Mouse (Mus musculus) liver, adult 2 months (tissue): ENCODE data around the gene Gstp3. TPM values are rescaled to one million over a fixed set of nuclear protein-coding genes. Genes with fewer than 3 reads are reported as not detected.
"Not testable (repeated sequence)": the region's sequence is repeated elsewhere in the genome, so short reads cannot be mapped to it uniquely, and the experiment has no call there.

Source experiments
- DNase-seq: peaks from one replicate; pipeline ENCODE4 v3.0.0-alpha.2; 2011; ENCODE audit warnings: low read depth, low spot score; ENCODE audit errors: extremely low read depth
- H3K27ac ChIP-seq: fragments of 200-500 bp; replicated peaks from 2 replicates; pipeline ENCODE4 v1.5.1; 2012; ENCODE audit warnings: low read depth, mild to moderate bottlenecking, control low read depth, inconsistent platforms, low read length; ENCODE audit not compliant: insufficient read depth
- H3K27me3 ChIP-seq: fragments of 200-500 bp; 2 replicates; pipeline ENCODE4 v1.6.1; 2012; ENCODE audit warnings: mild to moderate bottlenecking, moderate library complexity, low read length, inconsistent platforms; ENCODE audit not compliant: control insufficient read depth, insufficient read depth
- H3K36me3 ChIP-seq: fragments of 200-500 bp; 2 replicates; pipeline ENCODE4 v1.6.1; 2012; ENCODE audit warnings: low read length, inconsistent platforms; ENCODE audit not compliant: control insufficient read depth, insufficient read depth
- H3K4me1 ChIP-seq: fragments of 200-500 bp; 2 replicates; pipeline ENCODE4 v1.6.1; 2011; ENCODE audit warnings: low read length; ENCODE audit not compliant: control insufficient read depth, insufficient read depth
- H3K4me3 ChIP-seq: fragments of 200-500 bp; 2 replicates; pipeline ENCODE4 v1.5.1; 2011; ENCODE audit warnings: low read depth, mild to moderate bottlenecking, control low read depth, low read length, moderate library complexity; ENCODE audit not compliant: insufficient read depth
- H3K79me2 ChIP-seq: fragments of 200-500 bp; 2 replicates; pipeline ENCODE4 v1.6.1; 2012; ENCODE audit warnings: inconsistent platforms, mild to moderate bottlenecking, low read length, moderate library complexity; ENCODE audit not compliant: control insufficient read depth, insufficient read depth
- H3K9ac ChIP-seq: fragments of 200-500 bp; 2 replicates; pipeline ENCODE4 v1.6.1; 2012; ENCODE audit warnings: low read depth, mild to moderate bottlenecking, control low read depth, inconsistent platforms, low read length
- CTCF ChIP-seq: fragments of 200-500 bp; IDR thresholded peaks from 2 replicates; pipeline ENCODE4 v1.5.1; 2011; ENCODE audit warnings: low read depth, low read length, control low read depth
- POLR2A ChIP-seq: fragments of 200-500 bp; IDR thresholded peaks from 2 replicates; pipeline ENCODE4 v1.6.1; 2011; ENCODE audit warnings: low read length, control low read depth; ENCODE audit not compliant: insufficient read depth; ENCODE audit errors: extremely low read depth
- WGBS: fragments of 180-500 bp; shearing (Covaris S2); methylation state at CpG from one replicate; pipeline ENCODE4 v1.1.7; 2018; 5-methylcytosine and 5-hydroxymethylcytosine counted together
- polyA plus RNA-seq: library from polyadenylated mRNA; depleted of rRNA; stranded (reverse); fragments of >200 nt; gene quantifications from 2 replicates; pipeline ENCODE4 v1.2.3, GENCODE M21; 2012
- total RNA-seq: library from RNA; depleted of rRNA; stranded (reverse); fragments of >200 nt; gene quantifications from 2 replicates; pipeline ENCODE4 v1.2.3, GENCODE M21; 2014

Gstp3 gene
- total and polyA plus RNA-seq, 2 experiments = 21.5 to 54.3 TPM

- no peak overlapping the region for H3K4me3 ChIP-seq
- peak overlapping the region; percentile 81 for H3K9ac ChIP-seq
- H3K36me3 ChIP-seq = no peaks in the 10 kb centered on the region
- no peaks in the 10 kb centered on the region for H3K79me2 ChIP-seq
- TF ChIP-seq CTCF (no peak), POLR2A (no peak)
- H3K27ac ChIP-seq = peak overlapping the region; percentile 100
- DNase-seq = no peak
- H3K27me3 ChIP-seq = no peaks in the 10 kb centered on the region
- peaks cover 22% of the 10 kb centered on the region for H3K4me1 ChIP-seq
Observed at GRCm38 (mm10) chr19:4066877-4067276, 7.5 kb upstream of the Gstp3 start.

- DNase-seq = peak; percentile 83
- peaks cover 17% of the 10 kb centered on the region for H3K4me1 ChIP-seq
- peak overlapping the region; percentile 22 for H3K4me3 ChIP-seq
- no peaks in the 10 kb centered on the region for H3K36me3 ChIP-seq
- TF ChIP-seq POLR2A (peak; percentile 80), CTCF (no peak)
- peak overlapping the region; percentile 88 for H3K27ac ChIP-seq
- H3K79me2 ChIP-seq = no peaks in the 10 kb centered on the region
- H3K27me3 ChIP-seq = no peaks in the 10 kb centered on the region
- H3K9ac ChIP-seq = peak overlapping the region; percentile 71
- WGBS = 11% methylated on average over 6 of the region's 6 CpGs
Observed at GRCm38 (mm10) chr19:4066280-4066679, 6.9 kb upstream of the Gstp3 start.

- H3K4me3 ChIP-seq, H3K79me2 ChIP-seq, H3K27me3 ChIP-seq, H3K36me3 ChIP-seq, DNase-seq, H3K9ac ChIP-seq, H3K27ac ChIP-seq: not testable (repeated sequence)
- peaks cover 13% of the 10 kb centered on the region for H3K4me1 ChIP-seq
- 0% methylated on average over 5 of the region's 11 CpGs for WGBS
Observed at GRCm38 (mm10) chr19:4064501-4064900, 5.1 kb upstream of the Gstp3 start.

- H3K4me1 ChIP-seq = peaks cover 16% of the 10 kb centered on the region
- 0 out of 2 replicates have a peak overlapping the region, but pooled peaks have one; percentile 4 for H3K4me3 ChIP-seq
- not testable (repeated sequence) for H3K79me2 ChIP-seq, H3K9ac ChIP-seq, H3K27me3 ChIP-seq, H3K36me3 ChIP-seq
- DNase-seq = peak; percentile 68
- 21% methylated on average over 4 of the region's 4 CpGs for WGBS
- 0 out of 2 replicates have a peak overlapping the region, but pooled peaks have one; percentile 13 for H3K27ac ChIP-seq
Observed at GRCm38 (mm10) chr19:4063357-4063756, 4.0 kb upstream of the Gstp3 start.

- 34% methylated on average over 6 of the region's 6 CpGs for WGBS
- H3K79me2 ChIP-seq = no peaks in the 10 kb centered on the region
- H3K36me3 ChIP-seq = no peaks in the 10 kb centered on the region
- peak overlapping the region; percentile 70 for H3K27ac ChIP-seq
- peaks cover 20% of the 10 kb centered on the region for H3K4me1 ChIP-seq
- no peak overlapping the region for H3K4me3 ChIP-seq
- TF ChIP-seq POLR2A = peak; percentile 53; the same call in 1 of the 2 replicates
- TF ChIP-seq CTCF = no peak
- H3K27me3 ChIP-seq = no peaks in the 10 kb centered on the region
- DNase-seq = no peak
- H3K9ac ChIP-seq = peak overlapping the region; percentile 7; the same call in 1 of the 2 replicates
Observed at GRCm38 (mm10) chr19:4060899-4061465, 1.6 kb upstream of the Gstp3 start.

GRCm38 (mm10) chr19:4060044-4060898 lies 902 bp upstream of the Gstp3 start:
- not testable (repeated sequence) for H3K27me3 ChIP-seq, H3K9ac ChIP-seq, H3K79me2 ChIP-seq, H3K4me3 ChIP-seq, H3K36me3 ChIP-seq
- Histone ChIP-seq H3K4me1 (peaks cover 25% of the 10 kb centered on the region), H3K27ac (peak overlapping the region; percentile 52)
- TF ChIP-seq CTCF = peak; percentile 62
- TF ChIP-seq POLR2A = peak; percentile 73
- peak; percentile 90 for DNase-seq
- WGBS = 23% methylated on average over 8 of the region's 8 CpGs
